Mouse (Mus musculus): ENCODE data around the gene Rftn1.

GRCm38 (mm10) chr17:50082947-50083346 lies 107.5 kb downstream of the Rftn1 start:
- TF ChIP-seq CTCF (IDR thresholded peaks at IDR 0.05; ENCODE audit: extremely low read depth, insufficient read length, insufficient replicate concordance, low read depth, low read length), result no peak
- TF ChIP-seq POLR2A (IDR thresholded peaks at IDR 0.05; ENCODE audit: low read depth, low read length), result no peak
